Mouse (Mus musculus): Measurements from ENCODE around the gene Arid4a. TPM values are rescaled to one million over a fixed set of nuclear protein-coding genes. Genes with fewer than 3 reads are reported as not detected.

Arid4a gene
- polyA plus RNA-seq, 1 experiment = 8.1 TPM

- 3% methylated on average over 12 of the region's 12 CpGs for WGBS
- H3K36me3 ChIP-seq (ENCODE audit: control insufficient read depth, insufficient read depth, low read length) = no peaks in the 10 kb centered on the region
- peaks cover 8% of the 10 kb centered on the region for H3K4me1 ChIP-seq (replicated peaks; ENCODE audit: control insufficient read depth, insufficient read depth, low read length)
- TF ChIP-seq CTCF (IDR thresholded peaks at IDR 0.05; ENCODE audit: borderline replicate concordance, control insufficient read depth, extremely low read depth, insufficient read depth, low read length, poor library complexity) (no peak), POLR2A (IDR thresholded peaks at IDR 0.05; ENCODE audit: control insufficient read depth, extremely low read depth, insufficient read depth, low read length, poor library complexity) (no peak)
- H3K27ac ChIP-seq (ENCODE audit: control insufficient read depth, insufficient read depth, low read length) = no peak overlapping the region
- no peaks in the 10 kb centered on the region for H3K27me3 ChIP-seq (ENCODE audit: control insufficient read depth, insufficient read depth, low read length)
- H3K4me3 ChIP-seq (ENCODE audit: control insufficient read depth, insufficient read depth, low read length) = no peak overlapping the region
- DNase-seq = peak; percentile 65
Observed at GRCm38 (mm10) chr12:71113675-71114288, 98.0 kb downstream of the Arid4a start.

- WGBS = 95% methylated on average over 5 of the region's 5 CpGs
- Histone ChIP-seq H3K4me1 (replicated peaks; ENCODE audit: control insufficient read depth, insufficient read depth, low read length) (peaks cover 8% of the 10 kb centered on the region), H3K27ac (ENCODE audit: control insufficient read depth, insufficient read depth, low read length) (no peak overlapping the region), H3K4me3 (ENCODE audit: control insufficient read depth, insufficient read depth, low read length) (no peak overlapping the region), H3K27me3 (ENCODE audit: control insufficient read depth, insufficient read depth, low read length) (no peaks in the 10 kb centered on the region), H3K36me3 (ENCODE audit: control insufficient read depth, insufficient read depth, low read length) (no peaks in the 10 kb centered on the region)
- no peak for DNase-seq
- TF ChIP-seq POLR2A (IDR thresholded peaks at IDR 0.05; ENCODE audit: control insufficient read depth, extremely low read depth, insufficient read depth, low read length, poor library complexity) (no peak), CTCF (IDR thresholded peaks at IDR 0.05; ENCODE audit: borderline replicate concordance, control insufficient read depth, extremely low read depth, insufficient read depth, low read length, poor library complexity) (no peak)
Observed at GRCm38 (mm10) chr12:71116411-71116810, 100.6 kb downstream of the Arid4a start.

GRCm38 (mm10) chr12:71122731-71123130 is 106.9 kb downstream of the Arid4a start:
- TF ChIP-seq POLR2A (IDR thresholded peaks at IDR 0.05; ENCODE audit: control insufficient read depth, extremely low read depth, insufficient read depth, low read length, poor library complexity) (no peak), CTCF (IDR thresholded peaks at IDR 0.05; ENCODE audit: borderline replicate concordance, control insufficient read depth, extremely low read depth, insufficient read depth, low read length, poor library complexity) (no peak)
- Histone ChIP-seq H3K4me3 (ENCODE audit: control insufficient read depth, insufficient read depth, low read length) (no peak overlapping the region), H3K4me1 (replicated peaks; ENCODE audit: control insufficient read depth, insufficient read depth, low read length) (no peaks in the 10 kb centered on the region), H3K36me3 (ENCODE audit: control insufficient read depth, insufficient read depth, low read length) (peaks cover 8% of the 10 kb centered on the region; the same call in 1 of the 2 replicates), H3K27me3 (ENCODE audit: control insufficient read depth, insufficient read depth, low read length) (no peaks in the 10 kb centered on the region), H3K27ac (ENCODE audit: control insufficient read depth, insufficient read depth, low read length) (no peak overlapping the region)
- 91% methylated on average over 10 of the region's 10 CpGs for WGBS
- no peak for DNase-seq

GRCm38 (mm10) chr12:71123286-71123685 is 107.5 kb downstream of the Arid4a start:
- 92% methylated on average over 9 of the region's 9 CpGs for WGBS
- H3K27me3 ChIP-seq (ENCODE audit: control insufficient read depth, insufficient read depth, low read length) = no peaks in the 10 kb centered on the region
- no peaks in the 10 kb centered on the region for H3K4me1 ChIP-seq (replicated peaks; ENCODE audit: control insufficient read depth, insufficient read depth, low read length)
- no peak overlapping the region for H3K27ac ChIP-seq (ENCODE audit: control insufficient read depth, insufficient read depth, low read length)
- no peak overlapping the region for H3K4me3 ChIP-seq (ENCODE audit: control insufficient read depth, insufficient read depth, low read length)
- TF ChIP-seq CTCF (IDR thresholded peaks at IDR 0.05; ENCODE audit: borderline replicate concordance, control insufficient read depth, extremely low read depth, insufficient read depth, low read length, poor library complexity) = no peak
- no peak for TF ChIP-seq POLR2A (IDR thresholded peaks at IDR 0.05; ENCODE audit: control insufficient read depth, extremely low read depth, insufficient read depth, low read length, poor library complexity)
- no peak for DNase-seq
- H3K36me3 ChIP-seq (ENCODE audit: control insufficient read depth, insufficient read depth, low read length) = peaks cover 8% of the 10 kb centered on the region; the same call in 1 of the 2 replicates

GRCm38 (mm10) chr12:71135581-71135980 is 119.8 kb downstream of the Arid4a start:
- WGBS = 18% methylated on average over 5 of the region's 5 CpGs
- H3K27me3 ChIP-seq (ENCODE audit: control insufficient read depth, insufficient read depth, low read length) = no peaks in the 10 kb centered on the region
- no peak overlapping the region for H3K27ac ChIP-seq (ENCODE audit: control insufficient read depth, insufficient read depth, low read length)
- DNase-seq = no peak
- H3K4me3 ChIP-seq (ENCODE audit: control insufficient read depth, insufficient read depth, low read length) = no peak overlapping the region
- TF ChIP-seq CTCF (IDR thresholded peaks at IDR 0.05; ENCODE audit: borderline replicate concordance, control insufficient read depth, extremely low read depth, insufficient read depth, low read length, poor library complexity) (no peak), POLR2A (IDR thresholded peaks at IDR 0.05; ENCODE audit: control insufficient read depth, extremely low read depth, insufficient read depth, low read length, poor library complexity) (no peak)
- H3K4me1 ChIP-seq (replicated peaks; ENCODE audit: control insufficient read depth, insufficient read depth, low read length) = peaks cover 5% of the 10 kb centered on the region
- no peaks in the 10 kb centered on the region for H3K36me3 ChIP-seq (ENCODE audit: control insufficient read depth, insufficient read depth, low read length)

GRCm38 (mm10) chr12:71136130-71136973 is 120.6 kb downstream of the Arid4a start, which contains the start of the genes Timm9 and 2700049A03Rik:
Gene Timm9, minus strand, starts transcription at chr12:71136684.
Gene 2700049A03Rik, plus strand, starts transcription at chr12:71136848.
- H3K4me1 ChIP-seq (replicated peaks; ENCODE audit: control insufficient read depth, insufficient read depth, low read length) = peaks cover 5% of the 10 kb centered on the region
- H3K36me3 ChIP-seq (ENCODE audit: control insufficient read depth, insufficient read depth, low read length) = no peaks in the 10 kb centered on the region
- TF ChIP-seq POLR2A (IDR thresholded peaks at IDR 0.05; ENCODE audit: control insufficient read depth, extremely low read depth, insufficient read depth, low read length, poor library complexity) = no peak
- no peak for TF ChIP-seq CTCF (IDR thresholded peaks at IDR 0.05; ENCODE audit: borderline replicate concordance, control insufficient read depth, extremely low read depth, insufficient read depth, low read length, poor library complexity)
- no peaks in the 10 kb centered on the region for H3K27me3 ChIP-seq (ENCODE audit: control insufficient read depth, insufficient read depth, low read length)
- H3K27ac ChIP-seq (ENCODE audit: control insufficient read depth, insufficient read depth, low read length) = peak within 1 kb of the TSS; percentile 74
- H3K4me3 ChIP-seq (ENCODE audit: control insufficient read depth, insufficient read depth, low read length) = peak within 1 kb of the TSS; percentile 96
- peak; percentile 73 for DNase-seq
- under 1% methylated on average over 52 of the region's 52 CpGs for WGBS

Measured in thymus, adult 2 months (tissue).